Mouse (Mus musculus) adrenal gland, adult 10 weeks (tissue): ENCODE data around the gene Ccdc107. TPM values are rescaled to one million over a fixed set of nuclear protein-coding genes. Genes with fewer than 3 reads are reported as not detected.

Source experiments
- polyA plus RNA-seq: library from polyadenylated mRNA; stranded (reverse); fragments of 350-450 nt; fragmentation: Illumina TruSeq; extraction: RNeasy Lipid Tissue Mini Kit (QIAGEN cat#74804); gene quantifications from one replicate; pipeline ENCODE4 v1.2.3, GENCODE M21; 2014; ENCODE audit warnings: low read depth, low replicate concordance

Ccdc107 gene
- 10.8 TPM for polyA plus RNA-seq

GRCm38 (mm10) chr4:43492821-43493185 is at the start of gene Ccdc107:
Gene Ccdc107, plus strand, starts transcription at chr4:43492900.

DNA sequence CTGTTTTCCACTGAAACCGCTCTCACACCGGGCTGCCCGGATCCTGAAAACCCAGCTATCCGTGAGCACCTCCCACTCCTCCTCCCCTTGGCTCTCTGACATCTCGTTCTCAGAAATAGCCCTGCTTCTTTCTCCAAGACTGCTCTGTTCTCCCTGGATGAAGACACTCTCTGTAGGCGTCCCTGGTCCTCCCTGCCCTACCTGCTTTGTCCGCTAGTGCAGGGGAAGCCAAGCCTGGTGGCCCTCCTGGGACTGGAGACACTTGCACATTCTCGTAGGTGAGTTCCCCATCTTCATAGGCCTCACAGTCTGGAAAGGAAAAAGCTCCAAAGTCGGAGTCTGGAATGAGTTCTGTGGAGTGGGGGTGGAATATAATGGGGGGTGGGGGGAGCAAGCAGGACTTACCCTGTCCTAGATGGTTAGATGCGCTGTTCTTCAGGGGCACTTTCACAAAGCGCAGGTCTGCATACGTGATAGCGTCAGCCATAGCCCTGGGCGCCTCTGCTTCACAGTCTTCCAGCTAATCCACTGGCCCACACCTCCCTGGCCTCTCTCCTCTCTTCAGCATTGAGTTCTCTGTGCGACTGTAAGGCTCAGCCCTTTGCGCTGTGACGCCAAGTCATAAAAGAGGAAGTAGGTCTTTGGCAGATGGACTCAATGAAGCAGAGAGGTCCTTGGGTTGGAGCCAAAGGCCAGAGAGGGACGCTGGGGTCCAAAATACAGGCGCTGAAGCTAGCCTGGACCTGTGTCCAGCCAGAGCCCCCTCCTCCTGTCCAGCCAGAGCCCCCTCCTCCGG is 38.5 kb upstream of the Ccdc107 start, which contains the start of gene Cd72:
Cd72 (minus strand) TSS at position 588 of the 796 bp plus-strand sequence.

GRCm38 (mm10) chr4:43483535-43484091 is 9.1 kb upstream of the Ccdc107 start, which contains the start of gene Sit1:
Gene Sit1, minus strand, starts transcription at chr4:43483734.

DNA sequence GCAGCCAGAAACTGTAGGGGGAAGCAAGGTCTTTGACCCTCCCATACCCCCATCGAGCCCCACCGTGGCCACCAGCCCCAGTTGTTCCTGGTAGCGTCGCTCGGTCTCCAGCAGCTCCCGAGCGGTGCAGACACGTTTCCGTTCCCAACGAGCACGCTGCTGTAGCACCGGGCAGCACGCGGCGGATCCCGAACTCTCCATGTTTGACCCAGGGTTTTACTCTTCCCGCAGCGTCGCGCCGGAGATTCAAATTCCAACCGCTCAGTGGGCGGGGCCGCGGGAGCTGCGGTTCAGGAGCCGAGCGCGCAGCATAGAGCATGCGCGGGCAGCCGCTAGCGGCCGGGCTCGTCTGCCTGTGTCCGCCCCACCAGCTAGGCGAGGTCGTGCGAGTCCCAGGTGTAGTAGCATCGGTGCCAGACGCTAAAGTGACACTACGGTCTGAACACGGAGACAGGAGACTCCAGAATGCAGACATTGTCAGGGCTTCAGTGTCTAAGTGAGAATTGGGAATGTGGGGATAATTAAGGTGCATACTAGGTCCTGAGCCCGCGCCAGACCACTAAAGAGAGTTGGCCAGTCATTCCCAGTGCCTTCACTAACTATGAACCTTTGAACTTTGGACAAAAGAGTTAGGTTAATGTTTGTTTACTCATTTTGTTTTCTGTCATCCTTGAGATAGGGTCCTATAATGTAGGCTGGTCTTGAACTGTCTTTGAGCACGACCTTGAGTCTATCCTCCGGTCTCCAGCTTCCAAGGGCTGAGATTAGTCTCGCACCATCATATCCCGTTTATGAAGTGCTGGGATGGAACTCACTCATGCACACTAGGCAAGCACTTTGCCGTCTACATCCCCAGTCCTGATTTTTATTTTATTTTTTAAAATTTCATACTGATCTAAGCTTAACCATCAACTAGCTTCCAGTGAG is 7.0 kb downstream of the Ccdc107 start, which contains the start of gene Arhgef39:
Arhgef39 (minus strand) TSS at position 289 of the 927 bp plus-strand sequence.

GRCm38 (mm10) chr4:43506536-43507185 is 14.0 kb downstream of the Ccdc107 start, which contains the start of gene Car9:
Gene Car9, plus strand, starts transcription at chr4:43506966.

Other genes with a start within 250 kb of the Ccdc107 start
- gene Atp8b5, start 225.7 kb upstream of the Ccdc107 start, polyA plus RNA-seq: 0.35 TPM
- 0.87 TPM for gene Rusc2, start 110.9 kb upstream of the Ccdc107 start, polyA plus RNA-seq
- not detected for gene Fam166b, start 63.8 kb upstream of the Ccdc107 start, polyA plus RNA-seq
- 0.58 TPM for gene Tesk1, start 51.0 kb upstream of the Ccdc107 start, polyA plus RNA-seq
- 1.6 TPM for gene Cd72, start 38.3 kb upstream of the Ccdc107 start, polyA plus RNA-seq
- gene Sit1, start 9.2 kb upstream of the Ccdc107 start, polyA plus RNA-seq: not detected
- gene Arhgef39, start 6.8 kb downstream of the Ccdc107 start, polyA plus RNA-seq: 1.4 TPM
- not detected for gene Car9, start 14.1 kb downstream of the Ccdc107 start, polyA plus RNA-seq
- 13.8 TPM for gene Tpm2, start 30.9 kb downstream of the Ccdc107 start, polyA plus RNA-seq
- gene Creb3, start 69.4 kb downstream of the Ccdc107 start, polyA plus RNA-seq: 30.6 TPM
- 297 TPM for gene Tln1, start 69.8 kb downstream of the Ccdc107 start, polyA plus RNA-seq
- 3.9 TPM for gene Rgp1, start 85.8 kb downstream of the Ccdc107 start, polyA plus RNA-seq
- 2.4 TPM for gene Gba2, start 86.0 kb downstream of the Ccdc107 start, polyA plus RNA-seq
- not detected for gene Msmp, start 91.6 kb downstream of the Ccdc107 start, polyA plus RNA-seq
- 9.6 TPM for gene Npr2, start 139.0 kb downstream of the Ccdc107 start, polyA plus RNA-seq
- not detected for gene Spag8, start 160.7 kb downstream of the Ccdc107 start, polyA plus RNA-seq
- 3.3 TPM for gene Hint2, start 163.6 kb downstream of the Ccdc107 start, polyA plus RNA-seq
- 2.6 TPM for gene Tmem8b, start 176.1 kb downstream of the Ccdc107 start, polyA plus RNA-seq
- gene Fam221b, start 176.2 kb downstream of the Ccdc107 start, polyA plus RNA-seq: 0.17 TPM
- not detected for gene Olfr70, start 207.9 kb downstream of the Ccdc107 start, polyA plus RNA-seq
- gene Olfr71, start 217.4 kb downstream of the Ccdc107 start, polyA plus RNA-seq: not detected
- not detected for gene Hrct1, start 234.3 kb downstream of the Ccdc107 start, polyA plus RNA-seq
- 0.87 TPM for gene Spaar, start 237.1 kb downstream of the Ccdc107 start, polyA plus RNA-seq